Mouse (Mus musculus): ENCODE results near the gene Dcps. TPM values are rescaled to one million over a fixed set of nuclear protein-coding genes. Genes with fewer than 3 reads are reported as not detected.

Dcps gene
- polyA plus RNA-seq, 1 experiment from 2014 or later = 23.7 TPM

DNA sequence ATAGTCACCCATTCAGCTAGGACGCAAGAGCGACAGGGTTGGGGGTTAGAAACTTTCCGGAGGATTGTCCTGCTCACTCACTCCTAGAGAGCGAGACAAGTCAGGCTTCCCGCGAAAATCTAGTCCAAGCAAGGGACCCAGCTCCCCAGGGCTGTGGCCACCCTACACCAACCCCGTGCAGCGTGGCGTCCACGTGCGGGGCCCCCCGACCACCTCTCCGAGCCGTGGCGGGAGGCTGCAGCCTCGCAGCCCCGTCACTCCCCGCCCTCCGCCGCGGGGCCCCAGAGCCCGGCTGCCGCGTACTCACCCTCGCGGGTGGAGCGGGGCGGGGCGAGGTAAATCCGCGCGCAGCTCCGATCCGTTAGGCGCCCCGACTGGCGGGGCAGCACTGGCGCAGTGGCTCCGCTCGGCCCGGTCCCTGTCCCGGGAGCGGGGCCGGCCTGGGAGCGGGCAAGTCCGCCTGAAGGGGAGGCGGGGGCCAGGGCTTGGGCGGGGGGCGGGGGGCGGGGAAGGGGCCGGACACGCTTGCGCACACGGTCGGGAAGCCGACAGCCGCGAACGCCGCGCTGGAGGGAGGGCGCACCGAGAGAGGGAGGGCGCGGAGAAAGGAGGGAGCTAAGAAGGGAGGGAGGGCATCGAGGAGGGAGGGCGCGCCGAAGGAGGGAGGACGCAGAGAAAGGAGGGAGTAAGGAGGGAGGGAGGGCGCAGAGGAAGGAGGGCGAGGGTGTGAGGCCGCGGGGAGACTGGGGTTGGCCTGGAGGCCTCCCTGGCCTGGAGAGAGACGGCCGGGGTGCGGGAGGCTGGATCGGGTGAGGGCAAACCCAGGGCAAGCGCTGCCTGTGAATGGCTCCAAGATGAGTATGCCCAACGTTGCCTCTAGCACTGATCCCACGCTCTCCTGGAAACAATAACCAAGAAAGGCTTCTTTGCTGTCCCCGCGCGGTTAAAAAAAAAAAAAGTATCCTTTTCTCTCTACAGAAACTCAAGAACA is 59.2 kb downstream of the Dcps start:
- Histone ChIP-seq H3K4me2 (ENCODE audit: low read depth, low read length) (peak overlapping the region; percentile 97), H3K36me3 (replicated peaks; ENCODE audit: insufficient read depth, low read length) (peaks cover 23% of the 10 kb centered on the region), H3K27ac (ENCODE audit: low read depth) (peak overlapping the region; percentile 98), H3K4me3 (ENCODE audit: low read depth, low read length) (peak overlapping the region; percentile 93), H3K27me3 (ENCODE audit: insufficient read depth, low read length) (no peaks in the 10 kb centered on the region), H3K4me1 (ENCODE audit: insufficient read depth) (peaks cover 67% of the 10 kb centered on the region), H3K9me3 (ENCODE audit: low read length) (no peaks in the 10 kb centered on the region), H3K9ac (replicated peaks) (peak overlapping the region; percentile 93)
- WGBS (ENCODE audit: insufficient replicate concordance) = under 1% methylated on average over 69 of the region's 84 CpGs
- peak; percentile 90 for DNase-seq
- TF ChIP-seq EP300 (IDR thresholded peaks at IDR 0.05; ENCODE audit: low read depth) (no peak), CTCF (IDR thresholded peaks at IDR 0.05; ENCODE audit: low read depth) (peak; percentile 0; the same call in 1 of the 2 replicates)
- ATAC-seq = peak; percentile 87

DNA sequence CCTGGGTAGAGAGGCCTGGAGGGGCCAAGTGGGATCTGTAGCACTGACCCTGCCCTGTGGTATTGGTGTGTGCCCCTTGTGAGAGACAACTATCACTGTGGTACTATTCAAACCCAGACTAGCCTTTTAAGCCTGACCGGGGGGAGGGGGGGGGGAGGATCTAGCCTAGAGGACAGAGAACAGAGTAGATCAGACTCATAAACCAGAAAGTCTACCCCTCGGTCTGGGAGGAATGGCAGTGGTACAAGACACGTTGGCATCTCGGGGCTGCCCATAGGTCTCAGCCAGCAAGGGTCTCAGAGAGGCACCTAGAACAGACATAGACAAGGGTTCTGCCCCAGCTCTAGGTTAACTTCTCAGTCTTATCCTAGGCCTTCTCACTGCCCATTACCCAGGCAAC is 60.1 kb downstream of the Dcps start:
- H3K9me3 ChIP-seq (ENCODE audit: low read length) = no peaks in the 10 kb centered on the region

DNA sequence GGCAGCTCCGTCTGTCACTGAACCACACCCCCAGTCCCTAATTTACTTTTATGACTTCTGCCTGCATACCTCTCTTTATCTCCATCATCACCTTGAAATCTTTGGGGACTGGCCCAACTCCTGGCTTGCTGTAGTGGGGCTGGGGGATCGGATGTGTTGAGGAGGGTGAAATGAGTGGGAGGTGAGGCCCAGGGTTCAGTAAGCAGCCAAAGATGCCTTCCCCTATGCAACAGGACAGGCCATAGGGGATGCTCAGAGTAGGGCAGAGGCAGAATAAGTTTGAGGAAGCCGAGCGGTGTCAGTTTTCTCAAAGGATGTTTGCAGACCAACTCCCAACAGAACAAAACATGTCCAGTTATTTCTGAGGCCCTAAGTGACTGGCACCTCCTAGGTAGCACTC is 60.6 kb downstream of the Dcps start:
- Histone ChIP-seq H3K4me2 (ENCODE audit: low read depth, low read length) (peak overlapping the region; percentile 97), H3K9me3 (ENCODE audit: low read length) (no peaks in the 10 kb centered on the region), H3K27ac (ENCODE audit: low read depth) (peak overlapping the region; percentile 98), H3K36me3 (replicated peaks; ENCODE audit: insufficient read depth, low read length) (peaks cover 23% of the 10 kb centered on the region), H3K27me3 (ENCODE audit: insufficient read depth, low read length) (no peaks in the 10 kb centered on the region), H3K4me1 (ENCODE audit: insufficient read depth) (peaks cover 65% of the 10 kb centered on the region), H3K9ac (replicated peaks) (peak overlapping the region; percentile 93), H3K4me3 (ENCODE audit: low read depth, low read length) (peak overlapping the region; percentile 93)
- DNase-seq (peak; percentile 16), ATAC-seq (no peak)
- WGBS (ENCODE audit: insufficient replicate concordance) = 47% methylated on average over 3 of the region's 4 CpGs
- TF ChIP-seq EP300 (IDR thresholded peaks at IDR 0.05; ENCODE audit: low read depth) (no peak), CTCF (IDR thresholded peaks at IDR 0.05; ENCODE audit: low read depth) (no peak)

More for the DNA sequence above, 60.1 kb downstream of the Dcps start:
- WGBS (ENCODE audit: insufficient replicate concordance) = 12% methylated on average over 4 of the region's 4 CpGs
- TF ChIP-seq EP300 (IDR thresholded peaks at IDR 0.05; ENCODE audit: low read depth) = no peak
- TF ChIP-seq CTCF (IDR thresholded peaks at IDR 0.05; ENCODE audit: low read depth) = no peak
- no peak for ATAC-seq
- H3K9ac ChIP-seq (replicated peaks) = peak overlapping the region; percentile 93
- DNase-seq = peak; percentile 30
- peaks cover 65% of the 10 kb centered on the region for H3K4me1 ChIP-seq (ENCODE audit: insufficient read depth)
- no peaks in the 10 kb centered on the region for H3K27me3 ChIP-seq (ENCODE audit: insufficient read depth, low read length)
- H3K4me3 ChIP-seq (ENCODE audit: low read depth, low read length) = peak overlapping the region; percentile 93
- peak overlapping the region; percentile 97 for H3K4me2 ChIP-seq (ENCODE audit: low read depth, low read length)
- H3K27ac ChIP-seq (ENCODE audit: low read depth) = peak overlapping the region; percentile 98
- peaks cover 23% of the 10 kb centered on the region for H3K36me3 ChIP-seq (replicated peaks; ENCODE audit: insufficient read depth, low read length)

DNA sequence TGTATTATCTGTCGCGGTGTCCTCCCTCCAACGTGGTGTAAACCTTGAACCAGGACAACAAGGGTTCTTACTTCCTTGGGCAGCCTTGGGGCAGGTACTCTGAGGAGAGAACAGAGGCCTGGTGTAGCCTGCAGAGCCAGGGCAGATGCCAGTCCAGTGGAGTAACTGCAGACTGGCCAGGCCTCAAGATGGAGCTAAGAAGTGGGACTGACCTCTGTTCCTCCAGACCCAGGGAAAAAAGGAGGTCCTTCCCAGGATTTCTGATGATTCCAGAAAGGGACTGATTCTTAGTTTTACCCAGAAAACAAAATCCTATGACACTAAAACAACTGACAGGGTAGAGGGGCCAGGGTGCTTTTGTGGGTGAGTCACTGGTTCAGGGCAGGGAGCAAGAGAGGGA is 61.6 kb downstream of the Dcps start:
- Histone ChIP-seq H3K9me3 (ENCODE audit: low read length) (no peaks in the 10 kb centered on the region), H3K4me2 (ENCODE audit: low read depth, low read length) (peak overlapping the region; percentile 97), H3K27ac (ENCODE audit: low read depth) (0 out of 2 replicates have a peak overlapping the region, but pooled peaks have one; percentile 23), H3K4me1 (ENCODE audit: insufficient read depth) (peaks cover 67% of the 10 kb centered on the region), H3K4me3 (ENCODE audit: low read depth, low read length) (peak overlapping the region; percentile 93; the same call in 1 of the 2 replicates), H3K9ac (replicated peaks) (peak overlapping the region; percentile 31), H3K36me3 (replicated peaks; ENCODE audit: insufficient read depth, low read length) (peaks cover 21% of the 10 kb centered on the region), H3K27me3 (ENCODE audit: insufficient read depth, low read length) (no peaks in the 10 kb centered on the region)
- TF ChIP-seq CTCF (IDR thresholded peaks at IDR 0.05; ENCODE audit: low read depth) = no peak
- no peak for TF ChIP-seq EP300 (IDR thresholded peaks at IDR 0.05; ENCODE audit: low read depth)
- 64% methylated on average over 3 of the region's 3 CpGs for WGBS (ENCODE audit: insufficient replicate concordance)
- ATAC-seq (no peak), DNase-seq (peak; percentile 13)

DNA sequence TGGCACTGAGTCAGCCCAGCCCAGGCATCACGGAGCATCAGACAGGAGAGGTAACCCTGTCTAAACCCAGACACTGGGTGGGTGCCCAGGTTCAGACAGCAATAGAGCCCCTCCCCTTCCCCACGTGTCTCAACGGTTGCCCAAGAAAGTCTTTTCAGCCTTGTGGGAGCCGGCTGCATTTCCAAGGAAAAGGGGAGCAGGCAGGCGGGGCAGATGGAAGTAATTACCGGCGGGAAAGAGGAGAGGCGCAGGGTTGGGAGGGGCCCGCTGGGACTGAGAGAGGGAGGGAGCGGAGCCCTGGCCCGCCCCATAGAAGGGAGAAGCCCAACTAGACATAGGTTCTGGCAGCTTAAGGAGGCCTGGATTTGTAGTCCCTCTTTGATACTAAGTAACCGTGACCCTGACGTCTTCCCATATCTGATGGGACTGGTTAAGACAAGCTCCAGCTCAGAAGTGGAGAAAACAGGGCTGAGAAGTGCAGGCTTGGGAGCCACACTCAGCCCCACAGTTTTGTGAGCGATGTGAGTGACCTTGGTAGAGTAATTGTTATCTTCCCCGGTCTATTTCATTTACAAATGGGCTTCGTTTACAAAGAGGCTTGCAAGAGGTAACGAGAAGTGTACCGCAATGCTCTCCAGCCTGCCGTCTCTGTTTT is 63.8 kb downstream of the Dcps start:
- peaks cover 20% of the 10 kb centered on the region for H3K36me3 ChIP-seq (replicated peaks; ENCODE audit: insufficient read depth, low read length)
- no peak overlapping the region for H3K4me3 ChIP-seq (ENCODE audit: low read depth, low read length)
- TF ChIP-seq EP300 (IDR thresholded peaks at IDR 0.05; ENCODE audit: low read depth) (no peak), CTCF (IDR thresholded peaks at IDR 0.05; ENCODE audit: low read depth) (no peak)
- H3K27me3 ChIP-seq (ENCODE audit: insufficient read depth, low read length) = no peaks in the 10 kb centered on the region
- no peaks in the 10 kb centered on the region for H3K9me3 ChIP-seq (ENCODE audit: low read length)
- DNase-seq = peak; percentile 15
- H3K9ac ChIP-seq (replicated peaks) = peak overlapping the region; percentile 28; the same call in 1 of the 2 replicates
- peak overlapping the region; percentile 24 for H3K4me2 ChIP-seq (ENCODE audit: low read depth, low read length)
- WGBS (ENCODE audit: insufficient replicate concordance) = 66% methylated on average over 19 of the region's 19 CpGs
- peaks cover 71% of the 10 kb centered on the region for H3K4me1 ChIP-seq (ENCODE audit: insufficient read depth)
- ATAC-seq = no peak
- H3K27ac ChIP-seq (ENCODE audit: low read depth) = no peak overlapping the region

DNA sequence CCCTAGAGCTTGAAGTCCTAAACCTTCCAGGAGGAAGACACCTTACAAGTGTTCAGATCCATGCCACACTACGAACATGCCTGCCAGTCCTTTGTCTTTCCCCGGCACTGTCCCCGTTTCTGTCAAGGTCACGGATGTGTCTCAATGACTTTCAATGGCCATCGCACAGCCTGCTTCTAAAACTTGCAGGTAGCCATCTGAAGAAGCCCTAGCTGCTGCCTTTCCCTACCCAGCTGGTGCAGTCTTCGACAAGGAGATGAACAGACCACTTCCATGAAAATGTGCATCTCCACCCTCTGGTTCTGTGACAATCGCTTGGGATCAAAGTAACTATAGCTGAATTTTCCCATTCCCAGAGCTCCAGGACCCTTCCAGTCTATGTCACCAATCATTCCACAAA is 64.4 kb downstream of the Dcps start:
- Histone ChIP-seq H3K4me1 (ENCODE audit: insufficient read depth) (peaks cover 73% of the 10 kb centered on the region), H3K27me3 (ENCODE audit: insufficient read depth, low read length) (no peaks in the 10 kb centered on the region), H3K27ac (ENCODE audit: low read depth) (no peak overlapping the region), H3K36me3 (replicated peaks; ENCODE audit: insufficient read depth, low read length) (peaks cover 20% of the 10 kb centered on the region), H3K9ac (replicated peaks) (peak overlapping the region; percentile 28; the same call in 1 of the 2 replicates), H3K4me3 (ENCODE audit: low read depth, low read length) (no peak overlapping the region), H3K9me3 (ENCODE audit: low read length) (no peaks in the 10 kb centered on the region), H3K4me2 (ENCODE audit: low read depth, low read length) (peak overlapping the region; percentile 24)
- DNase-seq (peak; percentile 11), ATAC-seq (no peak)
- WGBS (ENCODE audit: insufficient replicate concordance) = 91% methylated on average over 7 of the region's 7 CpGs
- TF ChIP-seq CTCF (IDR thresholded peaks at IDR 0.05; ENCODE audit: low read depth) = no peak
